Mouse (Mus musculus) limb, embryonic 10.5 days (tissue): ENCODE results near the gene Cisd3. TPM values are rescaled to one million over a fixed set of nuclear protein-coding genes. Genes with fewer than 3 reads are reported as not detected.
"Not testable (repeated sequence)": the region's sequence is repeated elsewhere in the genome, so short reads cannot be mapped to it uniquely, and the experiment has no call there.

Experiments
- DNase-seq: peaks from one replicate; pipeline ENCODE4 v3.0.0-alpha.2; 2017; ENCODE audit warnings: low spot score
- H3K27ac ChIP-seq: fragments of 300-500 bp; sonication (generic); 2 replicates; pipeline ENCODE4 v1.5.1; 2016; ENCODE audit warnings: mild to moderate bottlenecking
- H3K27me3 ChIP-seq: fragments of 300-500 bp; sonication (generic); 2 replicates; pipeline ENCODE4 v1.6.1; 2016; ENCODE audit warnings: low read depth, mild to moderate bottlenecking; ENCODE audit not compliant: poor library complexity, severe bottlenecking
- H3K36me3 ChIP-seq: fragments of 300-500 bp; sonication (generic); 2 replicates; pipeline ENCODE4 v1.6.1; 2016; ENCODE audit warnings: mild to moderate bottlenecking, moderate library complexity
- H3K4me1 ChIP-seq: fragments of 300-500 bp; sonication (generic); 2 replicates; pipeline ENCODE4 v1.6.1; 2016
- H3K4me3 ChIP-seq: fragments of 300-500 bp; sonication (generic); 2 replicates; pipeline ENCODE4 v1.5.1; 2016; ENCODE audit warnings: mild to moderate bottlenecking, moderate library complexity
- H3K9me3 ChIP-seq: fragments of 300-500 bp; sonication (generic); replicated peaks from 2 replicates; pipeline ENCODE4 v1.6.1; 2016; ENCODE audit warnings: mild to moderate bottlenecking
- WGBS: fragments of 180-500 bp; shearing (Covaris S2); methylation state at CpG from one replicate; pipeline ENCODE4 v1.1.7; 2016; 5-methylcytosine and 5-hydroxymethylcytosine counted together
- polyA plus RNA-seq: library from polyadenylated mRNA; unstranded; fragments of >200 nt; fragmentation: Nextera tagmentation; extraction: Ambion mirVana; gene quantifications from 2 replicates; pipeline ENCODE4 v1.2.1, GENCODE M21; 2016

Cisd3 gene
- polyA plus RNA-seq = 9.4 and 15.3 TPM in 2 replicates

DNA sequence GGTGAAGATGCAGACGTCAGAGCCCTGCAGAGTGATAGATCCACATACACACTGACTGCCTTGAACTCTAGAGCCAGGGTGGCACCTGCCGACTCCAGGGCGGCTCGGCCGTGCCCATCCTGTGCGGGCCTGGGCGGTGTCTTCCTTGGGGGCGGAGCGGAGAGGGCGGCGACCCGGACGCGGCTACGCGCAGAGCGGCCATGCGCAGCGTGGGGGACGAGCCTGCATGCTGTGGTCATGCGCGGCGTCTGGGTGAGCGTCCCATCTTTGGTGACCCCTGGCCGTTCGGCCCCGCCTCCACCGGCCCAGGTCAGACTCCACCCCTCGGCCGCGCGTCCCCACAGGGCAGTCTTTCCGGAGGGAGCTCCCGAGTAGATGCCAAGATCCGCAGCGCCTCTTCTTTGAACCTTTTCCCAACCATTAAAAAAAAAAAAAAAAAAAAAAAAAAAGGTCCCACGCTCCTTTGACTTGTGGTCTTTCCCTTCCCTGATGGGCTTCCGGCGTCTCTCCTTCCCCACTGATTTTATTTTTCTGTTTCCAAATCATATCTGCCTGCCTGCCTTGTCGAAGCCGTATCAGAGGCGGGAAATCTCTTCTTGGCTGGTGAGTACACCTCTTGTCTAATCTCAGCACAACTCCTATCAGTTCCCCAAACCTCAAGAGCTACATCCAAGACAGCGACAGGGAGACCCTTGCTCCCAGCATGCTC, at the start of gene Cisd3:
Gene Cisd3 (plus strand): TSS at position 214 of the 709 bp plus-strand sequence.
- peak; percentile 86 for DNase-seq
- Histone ChIP-seq H3K27me3 (no peaks in the 10 kb centered on the region), H3K36me3 (peaks cover 66% of the 10 kb centered on the region), H3K9me3 (no peaks in the 10 kb centered on the region), H3K4me1 (peaks cover 30% of the 10 kb centered on the region), H3K27ac (peak within 1 kb of the TSS; percentile 61), H3K4me3 (peak within 1 kb of the TSS; percentile 56)
- 1% methylated on average over 43 of the region's 43 CpGs for WGBS

DNA sequence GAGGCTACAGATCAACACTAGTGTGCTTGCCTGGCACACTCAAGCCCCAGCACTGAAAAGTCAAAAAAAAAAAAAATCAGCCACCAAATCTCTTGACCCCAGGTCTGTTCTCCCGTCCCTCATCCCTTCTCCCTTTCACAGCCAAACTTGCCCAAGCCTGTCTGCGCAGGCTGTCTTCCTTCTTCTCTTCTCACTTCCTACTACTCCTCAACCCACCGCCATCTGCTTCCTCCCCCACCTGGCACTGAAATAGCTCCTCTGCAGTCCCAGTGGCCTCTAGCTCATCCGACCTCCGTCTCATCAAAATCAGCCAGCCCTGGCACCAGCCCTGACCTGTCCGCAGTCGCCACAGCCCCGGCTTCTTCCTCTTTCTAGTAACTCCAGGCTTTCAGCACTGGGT, 44.0 kb upstream of the Cisd3 start:
- H3K4me1 ChIP-seq = no peaks in the 10 kb centered on the region
- no peaks in the 10 kb centered on the region for H3K36me3 ChIP-seq
- no peak overlapping the region for H3K27ac ChIP-seq
- WGBS = 58% methylated on average over 8 of the region's 8 CpGs
- H3K27me3 ChIP-seq = no peaks in the 10 kb centered on the region
- H3K9me3 ChIP-seq = no peaks in the 10 kb centered on the region
- DNase-seq = no peak
- H3K4me3 ChIP-seq = no peak overlapping the region

DNA sequence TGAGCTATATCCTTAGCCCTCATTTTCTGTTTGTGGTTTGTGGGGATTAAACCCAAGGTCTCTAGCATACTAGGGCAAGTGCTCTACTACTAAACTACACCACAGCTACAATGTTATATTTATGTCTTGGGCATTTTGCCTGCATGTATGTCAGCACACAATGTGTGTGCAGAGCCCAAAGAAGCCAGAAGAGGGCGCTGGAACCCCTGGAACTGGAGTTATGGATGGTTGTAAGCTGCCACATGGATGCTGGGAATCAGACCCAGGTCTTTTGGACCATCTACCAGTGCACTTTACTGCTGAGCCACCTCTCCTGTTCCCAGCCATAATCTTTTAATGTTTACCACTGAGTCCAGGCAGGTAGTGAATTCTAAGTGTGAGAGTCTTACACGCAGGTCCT, 42.9 kb upstream of the Cisd3 start:
- no peaks in the 10 kb centered on the region for H3K4me1 ChIP-seq
- no peaks in the 10 kb centered on the region for H3K36me3 ChIP-seq
- no peak for DNase-seq
- no peak overlapping the region for H3K4me3 ChIP-seq
- WGBS = 52% methylated on average over 2 of the region's 2 CpGs
- H3K9me3 ChIP-seq = no peaks in the 10 kb centered on the region
- H3K27me3 ChIP-seq = no peaks in the 10 kb centered on the region
- H3K27ac ChIP-seq = no peak overlapping the region

DNA sequence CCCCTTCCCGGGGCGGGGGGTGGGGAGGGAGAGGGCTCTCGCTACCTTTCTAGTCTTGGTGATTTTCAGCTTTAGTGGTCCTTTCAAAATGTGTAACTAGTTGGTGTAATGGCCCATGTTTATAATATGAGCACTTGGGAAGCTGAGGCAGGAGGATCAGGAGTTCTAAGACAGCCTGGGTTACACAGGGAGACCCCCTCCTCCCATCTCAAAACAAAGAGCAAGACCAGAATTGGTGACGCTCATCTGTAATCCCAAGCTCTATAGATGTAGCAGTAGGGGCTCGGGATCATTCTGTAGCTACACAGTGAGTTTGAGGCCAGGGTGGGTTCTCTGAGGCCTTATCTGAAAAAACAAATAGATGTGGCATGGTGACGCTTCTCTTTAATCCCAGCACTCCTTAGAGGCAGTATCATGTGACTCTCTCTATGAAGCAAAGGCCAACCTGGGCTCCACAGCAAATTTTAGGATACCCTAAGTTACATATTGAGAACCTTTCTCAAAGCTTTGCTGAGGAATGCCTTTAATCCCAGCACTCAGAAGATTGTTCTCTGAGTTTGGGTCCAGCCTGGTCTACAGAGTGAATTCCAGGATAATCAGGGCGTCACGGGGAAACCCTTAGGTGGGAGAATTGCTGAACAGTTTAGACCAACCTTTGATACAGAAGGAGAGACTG, 42.1 kb upstream of the Cisd3 start:
- Histone ChIP-seq H3K4me1 (no peaks in the 10 kb centered on the region), H3K36me3 (no peaks in the 10 kb centered on the region), H3K9me3 (no peaks in the 10 kb centered on the region), H3K27ac (no peak overlapping the region), H3K4me3 (no peak overlapping the region), H3K27me3 (no peaks in the 10 kb centered on the region)
- no peak for DNase-seq
- 87% methylated on average over 8 of the region's 8 CpGs for WGBS

DNA sequence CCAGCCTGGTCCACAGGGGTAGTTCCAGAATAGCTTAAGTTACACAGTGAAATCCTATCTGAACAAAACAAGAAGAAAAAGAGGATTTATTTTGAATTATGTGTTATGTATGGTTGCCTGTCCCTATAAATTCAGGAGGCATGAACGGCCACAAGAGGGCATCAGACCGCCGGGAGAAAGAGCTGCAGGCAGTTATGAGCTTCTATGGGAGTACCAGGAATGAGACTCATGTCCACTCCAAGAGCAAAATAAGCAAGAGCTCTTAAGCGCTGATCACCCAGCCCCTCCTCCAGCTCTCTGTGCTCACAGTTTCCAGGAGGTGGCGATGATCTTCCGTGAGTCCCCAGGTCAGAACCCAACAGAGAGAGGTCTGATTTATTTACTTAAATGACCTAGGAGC, 40.8 kb upstream of the Cisd3 start:
- Histone ChIP-seq H3K4me3 (no peak overlapping the region), H3K27me3 (no peaks in the 10 kb centered on the region), H3K36me3 (no peaks in the 10 kb centered on the region), H3K9me3 (no peaks in the 10 kb centered on the region), H3K4me1 (no peaks in the 10 kb centered on the region; the same call in 1 of the 2 replicates), H3K27ac (no peak overlapping the region)
- 6% methylated on average over 6 of the region's 6 CpGs for WGBS
- DNase-seq = peak; percentile 78

DNA sequence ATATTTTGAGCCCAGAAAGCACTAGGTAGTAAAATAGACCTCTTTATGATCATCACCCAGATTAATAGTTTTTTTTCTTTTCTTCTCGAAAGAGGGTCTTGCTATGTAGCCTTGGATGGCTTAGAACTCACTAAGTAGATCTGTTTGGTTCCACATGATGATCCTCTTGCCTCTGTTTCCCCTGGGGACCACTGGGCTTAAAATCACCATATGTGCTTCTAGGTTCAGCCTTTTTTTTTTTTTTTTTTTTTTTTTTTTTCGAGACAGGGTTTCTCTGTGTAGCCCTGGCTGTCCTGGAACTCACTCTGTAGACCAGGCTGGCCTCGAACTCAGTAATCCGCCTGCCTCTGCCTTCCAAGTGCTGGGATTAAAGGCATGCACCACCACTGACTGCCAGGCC, 37.1 kb upstream of the Cisd3 start:
- 75% methylated on average over 4 of the region's 4 CpGs for WGBS
- not testable (repeated sequence) for H3K9me3 ChIP-seq, H3K27ac ChIP-seq, H3K4me1 ChIP-seq, H3K27me3 ChIP-seq, DNase-seq, H3K36me3 ChIP-seq, H3K4me3 ChIP-seq

DNA sequence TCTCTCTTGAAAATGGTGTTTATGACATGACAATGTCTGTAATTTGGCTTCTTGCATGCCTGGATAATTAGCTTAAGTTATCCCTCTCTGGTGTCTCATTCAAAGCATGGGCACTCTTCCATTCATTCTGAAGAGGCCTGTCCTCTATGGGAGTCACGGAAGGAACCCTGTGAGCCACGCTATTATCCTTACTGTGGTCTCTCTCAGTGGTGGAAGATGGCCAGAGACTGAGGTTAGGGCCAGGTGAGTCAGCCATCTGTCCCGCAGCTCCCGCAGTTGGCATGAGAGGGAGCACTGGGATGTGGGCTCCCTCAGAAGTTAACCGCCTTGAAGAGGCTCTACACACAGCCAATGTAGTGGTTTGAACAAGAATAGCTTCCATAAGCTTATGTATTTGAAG, 35.3 kb upstream of the Cisd3 start:
- Histone ChIP-seq H3K27ac (no peak overlapping the region), H3K4me1 (peaks cover 9% of the 10 kb centered on the region), H3K4me3 (no peak overlapping the region), H3K27me3 (no peaks in the 10 kb centered on the region), H3K36me3 (peaks cover 3% of the 10 kb centered on the region; the same call in 1 of the 2 replicates), H3K9me3 (no peaks in the 10 kb centered on the region)
- 66% methylated on average over 5 of the region's 5 CpGs for WGBS
- DNase-seq = no peak

DNA sequence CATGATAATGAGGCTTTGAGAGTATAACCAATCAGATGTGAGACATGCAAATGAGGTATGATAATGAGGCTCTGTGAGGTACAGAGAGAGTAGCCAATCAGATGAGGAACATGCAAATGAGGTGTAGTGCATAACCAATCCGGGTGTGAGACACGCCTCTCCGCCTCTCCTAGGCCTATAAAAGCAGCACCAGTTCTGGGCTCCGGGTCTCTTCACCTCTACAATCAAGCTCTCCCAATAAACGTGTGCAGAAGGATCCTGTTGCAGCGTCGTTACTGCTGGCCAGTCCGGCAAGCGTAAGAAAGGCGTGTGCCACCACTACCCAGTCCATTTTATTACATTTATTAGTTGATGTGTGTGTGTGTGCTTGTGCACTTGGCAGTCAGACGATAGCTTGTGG, 32.2 kb upstream of the Cisd3 start:
- not testable (repeated sequence) for H3K27ac ChIP-seq, H3K27me3 ChIP-seq, H3K36me3 ChIP-seq, H3K9me3 ChIP-seq, DNase-seq, H3K4me3 ChIP-seq
- H3K4me1 ChIP-seq = peaks cover 19% of the 10 kb centered on the region
- WGBS = 91% methylated on average over 11 of the region's 11 CpGs

DNA sequence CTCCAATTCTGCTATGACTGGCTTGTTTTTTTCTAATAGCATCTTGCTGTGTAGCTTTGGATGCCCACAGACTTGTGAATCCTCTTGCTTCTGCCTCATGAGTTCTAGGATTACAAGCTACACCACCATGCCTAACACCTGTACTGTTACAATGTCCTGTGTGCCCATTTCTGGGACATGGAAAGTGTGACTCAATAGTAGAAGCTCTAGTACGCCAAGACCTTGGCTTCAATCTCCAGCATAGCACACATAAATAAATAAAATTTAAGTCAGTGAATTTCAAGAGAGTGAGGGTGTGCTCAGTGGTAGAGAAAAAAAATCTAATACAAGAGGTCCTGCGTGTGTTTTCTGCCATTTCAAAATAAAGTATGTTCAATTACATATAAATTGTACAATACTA, 31.4 kb upstream of the Cisd3 start:
- no peak for DNase-seq
- Histone ChIP-seq H3K9me3 (no peaks in the 10 kb centered on the region), H3K4me1 (peaks cover 25% of the 10 kb centered on the region), H3K4me3 (no peak overlapping the region), H3K36me3 (peaks cover 3% of the 10 kb centered on the region; the same call in 1 of the 2 replicates), H3K27me3 (no peaks in the 10 kb centered on the region), H3K27ac (no peak overlapping the region)
- 94% methylated on average over 2 of the region's 2 CpGs for WGBS

DNA sequence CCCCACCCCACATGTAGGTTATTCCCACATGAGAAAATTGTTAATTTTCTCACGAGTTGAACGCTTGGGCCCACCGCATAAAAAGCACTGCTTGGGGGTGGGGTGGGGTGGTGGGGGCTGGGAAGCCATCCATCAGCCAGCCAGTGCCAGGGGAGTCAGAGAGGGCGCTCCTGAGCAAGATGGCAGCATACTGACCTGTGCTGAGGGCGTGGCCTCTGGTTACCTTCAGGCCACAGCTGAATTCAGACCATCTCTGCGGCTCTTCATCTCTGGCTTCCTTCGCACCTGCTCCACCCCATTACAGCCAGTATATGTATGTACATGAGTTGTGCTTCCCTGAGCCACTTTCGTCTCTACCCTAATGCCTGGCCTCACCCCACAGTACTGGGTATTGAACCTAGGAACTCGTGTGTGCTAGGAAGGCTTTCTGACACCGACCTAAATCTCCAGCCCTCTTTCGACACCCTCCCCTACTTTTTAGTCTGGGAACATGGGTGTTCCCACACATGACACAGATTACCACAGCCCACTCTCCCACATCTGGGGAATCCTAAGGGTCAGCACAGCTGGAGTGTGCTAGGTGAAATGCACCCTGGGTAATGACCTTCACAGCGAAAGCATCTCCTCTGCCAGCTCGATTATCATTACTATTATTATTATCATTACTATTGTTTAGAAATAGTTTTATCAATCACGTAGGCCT, 29.2 kb upstream of the Cisd3 start:
- DNase-seq = no peak
- WGBS = 76% methylated on average over 14 of the region's 14 CpGs
- Histone ChIP-seq H3K9me3 (no peaks in the 10 kb centered on the region), H3K36me3 (peaks cover 3% of the 10 kb centered on the region; the same call in 1 of the 2 replicates), H3K27ac (no peak overlapping the region), H3K4me3 (no peak overlapping the region), H3K4me1 (peaks cover 38% of the 10 kb centered on the region), H3K27me3 (peaks cover 8% of the 10 kb centered on the region; the same call in 1 of the 2 replicates)

DNA sequence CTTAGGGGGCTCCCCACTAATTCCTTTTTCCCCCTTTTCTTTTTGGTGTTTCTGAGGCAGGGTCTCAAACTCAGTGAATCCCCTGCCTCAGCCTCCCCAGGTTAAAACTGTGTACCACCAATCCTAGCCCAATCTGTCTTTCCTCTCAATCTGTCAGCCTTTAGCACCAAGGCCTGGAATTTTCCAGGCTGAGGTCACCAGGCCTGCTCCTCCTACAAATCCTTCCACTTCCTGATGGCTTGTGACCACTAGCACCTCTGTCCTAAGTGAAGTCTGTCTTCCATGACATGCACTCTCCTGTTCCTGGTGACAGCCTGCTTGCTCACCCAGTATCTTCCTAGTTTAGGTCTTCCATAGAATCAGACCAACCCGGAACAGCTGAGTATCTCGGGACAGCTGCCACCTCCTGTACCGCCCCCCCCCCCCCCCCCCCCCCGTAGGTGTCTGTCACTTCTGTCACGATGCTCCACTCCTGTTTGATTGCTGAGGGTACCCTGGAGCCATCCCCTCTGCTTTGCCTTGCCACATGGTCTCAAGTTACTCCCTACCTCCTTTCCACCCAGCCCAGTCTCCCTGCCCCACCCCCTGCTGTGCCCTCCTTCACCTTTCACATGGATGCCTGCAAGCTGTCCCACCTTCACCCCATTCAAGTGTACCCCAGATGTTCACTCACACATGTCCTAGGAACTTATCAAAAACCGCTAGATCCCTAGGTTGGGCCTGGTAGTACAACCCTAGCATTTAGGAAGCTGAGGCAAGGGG, 28.3 kb upstream of the Cisd3 start:
- Histone ChIP-seq H3K4me3 (no peak overlapping the region), H3K4me1 (peaks cover 47% of the 10 kb centered on the region), H3K36me3 (peaks cover 3% of the 10 kb centered on the region; the same call in 1 of the 2 replicates), H3K27ac (no peak overlapping the region), H3K27me3 (peaks cover 15% of the 10 kb centered on the region), H3K9me3 (no peaks in the 10 kb centered on the region)
- 34% methylated on average over 3 of the region's 6 CpGs for WGBS
- no peak for DNase-seq

DNA sequence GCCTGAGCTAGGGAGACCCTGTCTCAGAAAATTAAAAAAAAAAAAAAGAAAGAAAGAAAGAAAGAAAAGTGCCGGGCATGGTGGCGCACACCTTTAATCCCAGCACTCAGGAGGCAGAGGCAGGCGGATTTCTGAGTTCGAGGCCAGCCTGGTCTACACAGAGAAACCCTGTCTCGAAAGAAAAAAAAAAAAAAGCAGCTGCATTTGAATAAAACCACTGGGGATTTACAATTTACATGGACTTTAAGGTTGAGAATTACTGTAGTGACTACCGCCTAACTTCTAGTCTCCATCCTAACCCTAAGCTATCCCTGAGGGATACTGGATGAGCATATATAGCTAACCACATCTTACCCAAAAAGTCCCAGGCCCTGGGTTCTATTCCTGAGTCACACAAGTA, 27.7 kb upstream of the Cisd3 start:
- peaks cover 52% of the 10 kb centered on the region for H3K4me1 ChIP-seq
- not testable (repeated sequence) for DNase-seq, H3K27ac ChIP-seq, H3K36me3 ChIP-seq, H3K9me3 ChIP-seq, H3K4me3 ChIP-seq
- H3K27me3 ChIP-seq = peaks cover 15% of the 10 kb centered on the region
- WGBS = 91% methylated on average over 6 of the region's 6 CpGs
